ENCODE assay signal across 18 mouse cellular contexts in the genomic region with DNA sequence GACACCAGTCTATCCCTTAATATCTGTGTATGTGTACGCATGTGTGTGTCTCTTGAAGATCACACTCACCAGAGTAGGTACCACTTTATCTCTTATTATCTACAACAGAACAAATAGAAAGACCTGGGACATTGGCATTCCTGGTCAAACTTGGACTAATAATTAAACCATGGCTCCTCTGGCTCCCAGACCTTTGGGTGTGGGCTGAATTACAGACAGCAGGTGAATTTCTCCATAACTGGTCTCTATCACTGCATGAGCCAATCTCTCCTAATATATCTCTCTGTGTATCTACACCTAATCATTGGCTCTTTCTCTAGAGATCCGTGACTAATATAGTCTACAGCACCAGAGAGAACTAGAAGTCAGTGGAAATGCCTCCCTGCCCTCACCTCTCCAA.
DNase-seq lines count a peak whose midpoint lies in the region; ATAC-seq and TF ChIP-seq lines count a peak whose summit lies in the region.
"Had no signal": no experiment of that assay in that cellular context is flagged by ENCODE, and none has a peak within 500 bp of the region (broad histone marks: within the 10 kb centered on the region; RNA-seq: fewer than 3 reads in every experiment).

No protein-coding gene starts in this region.

- H3K4me2 ChIP-seq in liver, embryonic 12.5 days = no peak overlapping the region
- no peak overlapping the region for H3K4me2 ChIP-seq in intestine, embryonic 14.5 days (ENCODE audit: low read length)
- no peak overlapping the region for H3K4me2 ChIP-seq in intestine, postnatal 0 days (replicated peaks; ENCODE audit: low read depth)
- H3K4me2 ChIP-seq in stomach, embryonic 16.5 days (ENCODE audit: low read depth, low read length) = no peak overlapping the region
- H3K4me2 ChIP-seq: embryonic facial prominence, embryonic 12.5 days; forebrain, embryonic 15.5 days; heart, embryonic 11.5 days; heart, embryonic 15.5 days had no signal

- H3K9ac ChIP-seq in liver, adult 2 months (ENCODE audit: low read depth, low read length) = no peak overlapping the region
- H3K9ac ChIP-seq in liver, embryonic 12.5 days = no peak overlapping the region
- H3K9ac ChIP-seq in intestine, embryonic 14.5 days (ENCODE audit: low read length) = no peak overlapping the region
- no peak overlapping the region for H3K9ac ChIP-seq in intestine, postnatal 0 days (ENCODE audit: low read depth, low read length)
- H3K9ac ChIP-seq in stomach, embryonic 16.5 days (ENCODE audit: low read length) = no peak overlapping the region
- H3K9ac ChIP-seq: embryonic facial prominence, embryonic 12.5 days; forebrain, embryonic 15.5 days; heart, embryonic 15.5 days had no signal

- no peak overlapping the region for H3K27ac ChIP-seq in liver, adult 2 months (replicated peaks; ENCODE audit: insufficient read depth, low read depth, low read length)
- no peak overlapping the region for H3K27ac ChIP-seq in liver, embryonic 12.5 days
- peak overlapping the region; percentile 47; the same call in 1 of the 2 replicates for H3K27ac ChIP-seq in intestine, embryonic 14.5 days (ENCODE audit: low read depth)
- peak overlapping the region; percentile 23; the same call in 1 of the 2 replicates for H3K27ac ChIP-seq in intestine, postnatal 0 days (ENCODE audit: low read depth, low read length)
- H3K27ac ChIP-seq in stomach, embryonic 16.5 days (ENCODE audit: low read length) = no peak overlapping the region
- H3K27ac ChIP-seq: embryonic facial prominence, embryonic 12.5 days; forebrain, embryonic 15.5 days; heart, embryonic 15.5 days had no signal

- no peak for TF ChIP-seq CTCF in liver, adult 2 months (IDR thresholded peaks at IDR 0.05; ENCODE audit: low read depth, low read length)
- no peak for TF ChIP-seq CTCF in intestine, postnatal 0 days (IDR thresholded peaks at IDR 0.05; ENCODE audit: low read depth)

- peaks cover 4% of the 10 kb centered on the region; the same call in 1 of the 2 replicates for H3K36me3 ChIP-seq in liver, adult 2 months (ENCODE audit: control insufficient read depth, insufficient read depth, low read length)
- no peaks in the 10 kb centered on the region for H3K36me3 ChIP-seq in liver, embryonic 12.5 days
- H3K36me3 ChIP-seq in intestine, embryonic 14.5 days (ENCODE audit: control insufficient read depth, insufficient read depth, low read length) = no peaks in the 10 kb centered on the region
- no peaks in the 10 kb centered on the region for H3K36me3 ChIP-seq in intestine, postnatal 0 days (ENCODE audit: control insufficient read depth, insufficient read depth)
- no peaks in the 10 kb centered on the region for H3K36me3 ChIP-seq in stomach, embryonic 16.5 days (ENCODE audit: control insufficient read depth, insufficient read depth, low read length)
- H3K36me3 ChIP-seq: embryonic facial prominence, embryonic 12.5 days; forebrain, embryonic 15.5 days; heart, embryonic 15.5 days had no signal

- H3K4me3 ChIP-seq in liver, adult 2 months (ENCODE audit: insufficient read depth, low read depth, low read length) = no peak overlapping the region
- no peak overlapping the region for H3K4me3 ChIP-seq in liver, embryonic 12.5 days
- H3K4me3 ChIP-seq in intestine, embryonic 14.5 days (ENCODE audit: low read depth, low read length) = no peak overlapping the region
- no peak overlapping the region for H3K4me3 ChIP-seq in intestine, postnatal 0 days (ENCODE audit: low read depth, low read length)
- no peak overlapping the region for H3K4me3 ChIP-seq in stomach, embryonic 16.5 days (replicated peaks; ENCODE audit: low read length)
- H3K4me3 ChIP-seq: embryonic facial prominence, embryonic 12.5 days; forebrain, embryonic 15.5 days; heart, embryonic 15.5 days had no signal

- peak; percentile 94 for DNase-seq in liver, adult 2 months (ENCODE audit: extremely low read depth, low read depth, low spot score)
- no peak for DNase-seq in intestine, embryonic 14.5 days (ENCODE audit: low spot score)
- DNase-seq in thymus, postnatal 25 days = no peak
- DNase-seq in ovary, postnatal 36 days (ENCODE audit: low spot score) = no peak
- DNase-seq: adrenal gland, postnatal 10 days; cerebellum, adult 11 months; cerebellum, adult 8-10 months; cerebellum, postnatal 14 days; gastrocnemius, postnatal 10 days; heart, adult 18-20 months; heart, postnatal 14 days had no signal

- no peaks in the 10 kb centered on the region for H3K9me3 ChIP-seq in liver, embryonic 12.5 days (replicated peaks)
- H3K9me3 ChIP-seq in intestine, embryonic 14.5 days (ENCODE audit: control insufficient read depth, low read length) = no peaks in the 10 kb centered on the region
- H3K9me3 ChIP-seq in intestine, postnatal 0 days (ENCODE audit: control insufficient read depth) = no peaks in the 10 kb centered on the region
- H3K9me3 ChIP-seq in stomach, embryonic 16.5 days (replicated peaks; ENCODE audit: control insufficient read depth, low read length) = no peaks in the 10 kb centered on the region
- H3K9me3 ChIP-seq: embryonic facial prominence, embryonic 12.5 days; forebrain, embryonic 15.5 days; heart, embryonic 15.5 days had no signal

- no peak for TF ChIP-seq POLR2A in liver, adult 2 months (IDR thresholded peaks at IDR 0.05; ENCODE audit: extremely low read depth, insufficient read depth, low read length)

- H3K4me1 ChIP-seq in liver, adult 2 months (ENCODE audit: control insufficient read depth, insufficient read depth, low read length) = peaks cover 14% of the 10 kb centered on the region
- H3K4me1 ChIP-seq in liver, embryonic 12.5 days = no peaks in the 10 kb centered on the region
- no peaks in the 10 kb centered on the region for H3K4me1 ChIP-seq in intestine, embryonic 14.5 days (replicated peaks; ENCODE audit: control insufficient read depth, insufficient read depth, low read length)
- 0 out of 2 replicates have a peak, but pooled peaks cover 3% of the 10 kb centered on the region for H3K4me1 ChIP-seq in intestine, postnatal 0 days (replicated peaks; ENCODE audit: control insufficient read depth, insufficient read depth, low read length)
- H3K4me1 ChIP-seq in stomach, embryonic 16.5 days (ENCODE audit: control insufficient read depth, insufficient read depth, low read length) = no peaks in the 10 kb centered on the region
- H3K4me1 ChIP-seq: embryonic facial prominence, embryonic 12.5 days; forebrain, embryonic 15.5 days; heart, embryonic 15.5 days had no signal

- 26% methylated on average over 2 of the region's 2 CpGs for WGBS in liver, adult 2 months
- 63% methylated on average over 2 of the region's 2 CpGs for WGBS in liver, embryonic 12.5 days (ENCODE audit: insufficient replicate concordance)
- WGBS in intestine, embryonic 14.5 days = 71% methylated on average over 2 of the region's 2 CpGs
- WGBS in intestine, postnatal 0 days = 46% methylated on average over 2 of the region's 2 CpGs
- 74% methylated on average over 2 of the region's 2 CpGs for WGBS in stomach, embryonic 16.5 days

- no peaks in the 10 kb centered on the region for H3K79me2 ChIP-seq in liver, adult 2 months (ENCODE audit: control insufficient read depth, insufficient read depth, low read length)

- ATAC-seq in liver, embryonic 12.5 days = no peak
- 0 out of 2 replicates have a peak, but pooled peaks have one; percentile 23 for ATAC-seq in intestine, embryonic 14.5 days (replicated peaks; ENCODE audit: low FRiP score, low TSS enrichment, low read depth)
- 0 out of 2 replicates have a peak, but pooled peaks have one; percentile 36 for ATAC-seq in intestine, postnatal 0 days
- peak; percentile 60 for ATAC-seq in stomach, embryonic 16.5 days (ENCODE audit: insufficient read depth, low FRiP score)
- ATAC-seq: forebrain, embryonic 15.5 days had no signal

- H3K27me3 ChIP-seq in liver, adult 2 months (ENCODE audit: control insufficient read depth, insufficient read depth, low read length) = no peaks in the 10 kb centered on the region
- H3K27me3 ChIP-seq in liver, embryonic 12.5 days (replicated peaks) = no peaks in the 10 kb centered on the region
- H3K27me3 ChIP-seq in intestine, embryonic 14.5 days (replicated peaks; ENCODE audit: control insufficient read depth, insufficient read depth, low read length) = no peaks in the 10 kb centered on the region
- H3K27me3 ChIP-seq in intestine, postnatal 0 days (replicated peaks; ENCODE audit: control insufficient read depth, insufficient read depth, low read length) = no peaks in the 10 kb centered on the region
- H3K27me3 ChIP-seq in stomach, embryonic 16.5 days (ENCODE audit: control insufficient read depth, insufficient read depth, low read length) = no peaks in the 10 kb centered on the region
- H3K27me3 ChIP-seq: embryonic facial prominence, embryonic 12.5 days; forebrain, embryonic 15.5 days; heart, embryonic 15.5 days had no signal

Comparison
In these comparisons a context has a peak if more than half of its experiments do, and no peak if none do; other contexts are left out.
1. H3K27ac ChIP-seq: peak in intestine, embryonic 14.5 days (single experiment) and intestine, postnatal 0 days (single experiment); none in liver, adult 2 months (single experiment), liver, embryonic 12.5 days (single experiment) and stomach, embryonic 16.5 days (single experiment).